Mouse (Mus musculus): ENCODE measurements around the gene Gm17535. TPM values are rescaled to one million over a fixed set of nuclear protein-coding genes. Genes with fewer than 3 reads are reported as not detected.
"Not testable (repeated sequence)": the region's sequence is repeated elsewhere in the genome, so short reads cannot be mapped to it uniquely, and the experiment has no call there.

Gene Gm17535
- polyA plus RNA-seq (2011; ENCODE audit: insufficient read depth, insufficient read length, low read depth, missing spikeins): not detected in 2 replicates

- H3K9ac ChIP-seq (ENCODE audit: low read depth, poor library complexity, severe bottlenecking); H3K4me1 ChIP-seq (ENCODE audit: control insufficient read depth, insufficient read depth, low read length); H3K4me3 ChIP-seq (ENCODE audit: low read depth, low read length); H3K27ac ChIP-seq (ENCODE audit: insufficient read depth, low read length); H3K9me3 ChIP-seq (replicated peaks; ENCODE audit: control insufficient read depth, insufficient read depth, low read length, poor library complexity, severe bottlenecking); H3K27me3 ChIP-seq (ENCODE audit: control insufficient read depth, insufficient read depth, low read length, poor library complexity, severe bottlenecking); H3K36me3 ChIP-seq (ENCODE audit: control insufficient read depth, insufficient read depth, low read length, poor library complexity, severe bottlenecking): not testable (repeated sequence)
Observed at GRCm38 (mm10) chr9:3034299-3034698, at the start of gene Gm17535. Gene Gm17535, plus strand, starts transcription at chr9:3034599.

GRCm38 (mm10) chr9:3000445-3000972 is 33.9 kb upstream of the Gm17535 start, which contains the start of gene Gm10722:
Gene Gm10722, plus strand, starts transcription at chr9:3000922.
- not testable (repeated sequence) for H3K27ac ChIP-seq (ENCODE audit: insufficient read depth, low read length); H3K4me3 ChIP-seq (ENCODE audit: low read depth, low read length); H3K27me3 ChIP-seq (ENCODE audit: control insufficient read depth, insufficient read depth, low read length, poor library complexity, severe bottlenecking); H3K9me3 ChIP-seq (replicated peaks; ENCODE audit: control insufficient read depth, insufficient read depth, low read length, poor library complexity, severe bottlenecking); H3K9ac ChIP-seq (ENCODE audit: low read depth, poor library complexity, severe bottlenecking); H3K4me1 ChIP-seq (ENCODE audit: control insufficient read depth, insufficient read depth, low read length); H3K36me3 ChIP-seq (ENCODE audit: control insufficient read depth, insufficient read depth, low read length, poor library complexity, severe bottlenecking)

GRCm38 (mm10) chr9:3001006-3001405 is 33.4 kb upstream of the Gm17535 start:
- H3K9ac ChIP-seq (ENCODE audit: low read depth, poor library complexity, severe bottlenecking); H3K4me1 ChIP-seq (ENCODE audit: control insufficient read depth, insufficient read depth, low read length); H3K36me3 ChIP-seq (ENCODE audit: control insufficient read depth, insufficient read depth, low read length, poor library complexity, severe bottlenecking); H3K9me3 ChIP-seq (replicated peaks; ENCODE audit: control insufficient read depth, insufficient read depth, low read length, poor library complexity, severe bottlenecking); H3K27me3 ChIP-seq (ENCODE audit: control insufficient read depth, insufficient read depth, low read length, poor library complexity, severe bottlenecking); H3K27ac ChIP-seq (ENCODE audit: insufficient read depth, low read length); H3K4me3 ChIP-seq (ENCODE audit: low read depth, low read length): not testable (repeated sequence)

GRCm38 (mm10) chr9:3001948-3002659 is 32.3 kb upstream of the Gm17535 start:
- H3K27me3 ChIP-seq (ENCODE audit: control insufficient read depth, insufficient read depth, low read length, poor library complexity, severe bottlenecking); H3K36me3 ChIP-seq (ENCODE audit: control insufficient read depth, insufficient read depth, low read length, poor library complexity, severe bottlenecking); H3K27ac ChIP-seq (ENCODE audit: insufficient read depth, low read length); H3K4me1 ChIP-seq (ENCODE audit: control insufficient read depth, insufficient read depth, low read length); H3K9me3 ChIP-seq (replicated peaks; ENCODE audit: control insufficient read depth, insufficient read depth, low read length, poor library complexity, severe bottlenecking); H3K9ac ChIP-seq (ENCODE audit: low read depth, poor library complexity, severe bottlenecking); H3K4me3 ChIP-seq (ENCODE audit: low read depth, low read length): not testable (repeated sequence)
- TF ChIP-seq EP300 (IDR thresholded peaks at IDR 0.05; ENCODE audit: insufficient read depth, low read depth, low read length): 0 out of 2 replicates have a peak, but pooled peaks have one; percentile 18

- H3K9me3 ChIP-seq (replicated peaks; ENCODE audit: control insufficient read depth, insufficient read depth, low read length, poor library complexity, severe bottlenecking): peaks cover 12% of the 10 kb centered on the region
- H3K27me3 ChIP-seq (ENCODE audit: control insufficient read depth, insufficient read depth, low read length, poor library complexity, severe bottlenecking); H3K9ac ChIP-seq (ENCODE audit: low read depth, poor library complexity, severe bottlenecking); H3K36me3 ChIP-seq (ENCODE audit: control insufficient read depth, insufficient read depth, low read length, poor library complexity, severe bottlenecking); H3K4me1 ChIP-seq (ENCODE audit: control insufficient read depth, insufficient read depth, low read length); H3K27ac ChIP-seq (ENCODE audit: insufficient read depth, low read length); H3K4me3 ChIP-seq (ENCODE audit: low read depth, low read length): not testable (repeated sequence)
Observed at GRCm38 (mm10) chr9:3002794-3003396, 31.5 kb upstream of the Gm17535 start, which contains the start of gene Gm11168. Gene Gm11168, plus strand, starts transcription at chr9:3003346.

- H3K4me1 ChIP-seq (ENCODE audit: control insufficient read depth, insufficient read depth, low read length); H3K4me3 ChIP-seq (ENCODE audit: low read depth, low read length); H3K36me3 ChIP-seq (ENCODE audit: control insufficient read depth, insufficient read depth, low read length, poor library complexity, severe bottlenecking); H3K27me3 ChIP-seq (ENCODE audit: control insufficient read depth, insufficient read depth, low read length, poor library complexity, severe bottlenecking); H3K27ac ChIP-seq (ENCODE audit: insufficient read depth, low read length); H3K9ac ChIP-seq (ENCODE audit: low read depth, poor library complexity, severe bottlenecking): not testable (repeated sequence)
- H3K9me3 ChIP-seq (replicated peaks; ENCODE audit: control insufficient read depth, insufficient read depth, low read length, poor library complexity, severe bottlenecking): peaks cover 15% of the 10 kb centered on the region
Observed at GRCm38 (mm10) chr9:3006179-3006578, 28.2 kb upstream of the Gm17535 start.

- H3K4me3 ChIP-seq (ENCODE audit: low read depth, low read length); H3K9ac ChIP-seq (ENCODE audit: low read depth, poor library complexity, severe bottlenecking); H3K4me1 ChIP-seq (ENCODE audit: control insufficient read depth, insufficient read depth, low read length); H3K36me3 ChIP-seq (ENCODE audit: control insufficient read depth, insufficient read depth, low read length, poor library complexity, severe bottlenecking); H3K27ac ChIP-seq (ENCODE audit: insufficient read depth, low read length); H3K27me3 ChIP-seq (ENCODE audit: control insufficient read depth, insufficient read depth, low read length, poor library complexity, severe bottlenecking): not testable (repeated sequence)
- H3K9me3 ChIP-seq (replicated peaks; ENCODE audit: control insufficient read depth, insufficient read depth, low read length, poor library complexity, severe bottlenecking): peaks cover 15% of the 10 kb centered on the region
Observed at GRCm38 (mm10) chr9:3006636-3007035, 27.8 kb upstream of the Gm17535 start.

GRCm38 (mm10) chr9:3007272-3007671 is 27.1 kb upstream of the Gm17535 start:
- not testable (repeated sequence) for H3K36me3 ChIP-seq (ENCODE audit: control insufficient read depth, insufficient read depth, low read length, poor library complexity, severe bottlenecking); H3K4me3 ChIP-seq (ENCODE audit: low read depth, low read length); H3K27ac ChIP-seq (ENCODE audit: insufficient read depth, low read length); H3K9ac ChIP-seq (ENCODE audit: low read depth, poor library complexity, severe bottlenecking); H3K4me1 ChIP-seq (ENCODE audit: control insufficient read depth, insufficient read depth, low read length); H3K27me3 ChIP-seq (ENCODE audit: control insufficient read depth, insufficient read depth, low read length, poor library complexity, severe bottlenecking)
- H3K9me3 ChIP-seq (replicated peaks; ENCODE audit: control insufficient read depth, insufficient read depth, low read length, poor library complexity, severe bottlenecking): peaks cover 12% of the 10 kb centered on the region

GRCm38 (mm10) chr9:3009331-3009730 is 25.1 kb upstream of the Gm17535 start:
- not testable (repeated sequence) for H3K9ac ChIP-seq (ENCODE audit: low read depth, poor library complexity, severe bottlenecking)

More at GRCm38 (mm10) chr9:3009331-3009730, 25.1 kb upstream of the Gm17535 start:
- H3K9me3 ChIP-seq (replicated peaks; ENCODE audit: control insufficient read depth, insufficient read depth, low read length, poor library complexity, severe bottlenecking); H3K27me3 ChIP-seq (ENCODE audit: control insufficient read depth, insufficient read depth, low read length, poor library complexity, severe bottlenecking); H3K4me3 ChIP-seq (ENCODE audit: low read depth, low read length); H3K27ac ChIP-seq (ENCODE audit: insufficient read depth, low read length); H3K36me3 ChIP-seq (ENCODE audit: control insufficient read depth, insufficient read depth, low read length, poor library complexity, severe bottlenecking); H3K4me1 ChIP-seq (ENCODE audit: control insufficient read depth, insufficient read depth, low read length): not testable (repeated sequence)
